Mouse (Mus musculus): ENCODE data around the gene Hoxd8.

DNA sequence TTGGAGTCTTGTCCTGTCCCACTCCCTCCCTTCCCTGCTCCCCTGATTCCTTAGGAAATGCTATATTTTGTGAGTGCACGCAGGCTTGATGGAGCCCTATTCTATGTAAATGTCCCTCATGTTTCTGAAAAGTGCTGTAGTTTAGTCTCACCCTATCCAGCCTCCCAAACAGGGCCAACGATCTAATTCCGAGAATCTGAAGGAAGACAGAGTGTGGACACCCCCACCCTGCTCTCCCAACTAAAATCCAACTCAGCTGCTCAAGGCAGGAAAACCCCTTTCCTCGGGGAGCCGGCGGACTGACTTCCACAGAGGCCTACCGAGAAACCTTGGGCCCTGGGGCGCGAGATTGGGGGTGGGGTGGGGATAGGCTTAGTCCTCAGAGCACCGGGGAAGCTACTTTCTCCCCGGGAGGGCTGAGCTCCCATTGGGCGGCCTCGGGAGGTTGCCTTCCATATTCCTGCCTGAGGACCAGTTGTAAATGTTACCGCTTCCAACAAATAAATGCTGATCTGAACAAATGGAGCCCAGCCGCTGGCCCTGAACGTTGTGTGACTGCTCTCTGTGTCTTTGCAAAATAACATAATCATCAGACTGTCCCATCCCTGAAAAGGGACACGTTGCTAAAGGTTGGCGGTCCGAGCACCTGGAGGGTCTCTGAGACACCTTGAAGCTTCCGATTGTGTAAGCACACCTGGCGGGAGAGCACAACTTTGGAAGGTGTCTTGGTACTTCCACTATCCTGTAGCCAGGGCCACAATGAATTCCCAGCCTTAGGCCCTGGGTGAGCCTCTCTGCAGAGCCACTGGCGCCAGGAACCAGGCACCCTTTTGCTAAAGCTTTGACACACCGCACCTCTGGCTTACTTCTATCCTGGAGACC lies 4.5 kb upstream of the Hoxd8 start:
- TF ChIP-seq CTCF (IDR thresholded peaks at IDR 0.05; ENCODE audit: low read depth) (no peak), EP300 (IDR thresholded peaks at IDR 0.05; ENCODE audit: low read depth) (no peak)

All from liver, embryonic 14.5 days (tissue).